17 mouse cellular contexts compared by ENCODE assay signal in genomic region chr19:43444636-43445205, GRCm38 (mm10). TPM values are rescaled to one million over a fixed set of nuclear protein-coding genes. Genes with fewer than 3 reads are reported as not detected.
"Had no signal": no experiment of that assay in that cellular context is flagged by ENCODE, and none has a peak within 500 bp of the region (broad histone marks: within the 10 kb centered on the region; RNA-seq: fewer than 3 reads in every experiment).

No protein-coding gene starts in this region.

- H3K9me3 ChIP-seq: limb, embryonic 15.5 days; liver, embryonic 12.5 days had no signal

- DNase-seq: kidney, postnatal 14 days; layer of hippocampus, postnatal 36 days; left cerebral cortex, postnatal 4 days; lung, embryonic 14.5 days; lung, postnatal 10 days; lung, postnatal 4 days; midbrain, embryonic 14.5 days; right cerebral cortex, adult 18-20 months; right cerebral cortex, postnatal 25 days had no signal

- H3K27ac ChIP-seq: kidney, embryonic 15.5 days; limb, embryonic 15.5 days; liver, embryonic 12.5 days; midbrain, embryonic 10.5 days; neural tube, embryonic 15.5 days had no signal

- H3K4me3 ChIP-seq: kidney, embryonic 15.5 days; limb, embryonic 15.5 days; liver, embryonic 12.5 days; midbrain, embryonic 10.5 days; myocyte; neural tube, embryonic 15.5 days had no signal

- H3K9ac ChIP-seq: kidney, embryonic 15.5 days; limb, embryonic 15.5 days; liver, embryonic 12.5 days; lung, embryonic 14.5 days; neural tube, embryonic 15.5 days had no signal

- ATAC-seq: liver, embryonic 12.5 days had no signal

- H3K4me2 ChIP-seq: kidney, embryonic 15.5 days; limb, embryonic 15.5 days; liver, embryonic 12.5 days; lung, embryonic 14.5 days; neural tube, embryonic 15.5 days had no signal

- H3K36me3 ChIP-seq: kidney, embryonic 15.5 days; limb, embryonic 15.5 days; liver, embryonic 12.5 days had no signal

RNA-seq across cellular contexts. Expression of gene Cnnm1, which starts 4.5 kb away (rescaled TPM):
- polyA plus RNA-seq: myocyte had no signal

RNA-seq across cellular contexts. Expression of gene Hpse2, which starts 56.6 kb away (rescaled TPM):
- total RNA-seq: megakaryocyte, adult 5-6 weeks had no signal
- polyA plus RNA-seq: liver, embryonic 12.5 days; liver, embryonic 16.5 days; midbrain, embryonic 14.5 days; myocyte had no signal
